Mouse (Mus musculus) CD4-positive, CD25-positive, alpha-beta regulatory T cell, adult 2 months (primary cell): ENCODE results near the gene Kcnmb2.
A peak's percentile ranks its signal among the peaks of the same experiment; 100 is the strongest.

Experiments
- DNase-seq: peaks from one replicate; pipeline ENCODE4 v3.0.0-alpha.2; 2012; ENCODE audit warnings: low read depth, low spot score

Kcnmb2 gene

DNA sequence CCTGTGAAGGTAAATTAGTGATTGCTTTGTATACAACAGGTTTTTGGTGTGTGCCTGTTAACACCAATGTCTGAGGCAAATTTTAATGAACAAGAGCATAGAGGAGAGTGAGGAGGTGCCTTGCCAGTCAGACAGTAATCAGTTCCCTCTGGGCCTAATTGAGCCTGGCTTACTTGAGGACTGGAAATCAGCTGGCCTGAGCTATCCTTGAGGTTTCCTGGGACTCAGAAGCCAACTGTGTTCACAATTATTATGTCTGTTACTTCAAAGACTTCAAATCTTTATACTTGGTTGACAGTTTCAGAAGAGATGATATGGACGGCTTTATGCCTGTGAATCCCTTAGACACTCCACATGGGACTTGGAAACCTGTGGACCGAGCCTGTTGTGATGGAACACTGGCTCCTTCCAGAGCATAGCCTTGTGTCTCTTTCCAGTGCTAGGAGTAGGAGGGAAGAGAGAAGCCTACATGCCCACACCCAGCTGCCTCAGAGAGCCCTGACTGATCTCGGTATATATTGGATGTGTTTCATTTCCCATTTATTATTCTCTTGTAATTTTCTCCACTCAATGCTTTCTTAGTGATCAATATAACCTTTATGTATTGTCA is 230.2 kb downstream of the Kcnmb2 start:
- no peak for DNase-seq

GRCm38 (mm10) chr3:32144194-32144593 is 241.9 kb downstream of the Kcnmb2 start:
- DNase-seq = no peak

- no peak for DNase-seq
Observed at GRCm38 (mm10) chr3:32144655-32145054, 242.3 kb downstream of the Kcnmb2 start.

DNA sequence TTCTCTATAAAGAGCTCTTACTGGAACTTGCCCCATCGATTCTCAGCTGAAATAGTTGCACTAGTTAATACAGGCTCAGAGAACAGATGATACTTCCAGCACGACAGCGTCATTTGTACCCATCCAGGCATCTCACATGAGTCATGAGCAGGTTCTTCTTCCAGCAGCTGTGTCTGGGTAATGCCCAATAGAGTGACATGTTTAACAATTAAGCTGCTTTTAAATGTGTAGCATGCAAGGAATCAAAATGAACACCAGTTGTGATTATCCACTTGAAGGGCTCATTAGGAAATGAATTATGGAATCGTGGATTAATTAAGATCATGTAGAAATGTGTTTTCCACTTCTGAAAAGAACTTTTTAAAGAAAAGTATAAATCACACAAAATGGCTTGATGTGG is 245.4 kb downstream of the Kcnmb2 start:
- DNase-seq = no peak

GRCm38 (mm10) chr3:32149851-32150570 is 247.7 kb downstream of the Kcnmb2 start:
- no peak for DNase-seq

DNA sequence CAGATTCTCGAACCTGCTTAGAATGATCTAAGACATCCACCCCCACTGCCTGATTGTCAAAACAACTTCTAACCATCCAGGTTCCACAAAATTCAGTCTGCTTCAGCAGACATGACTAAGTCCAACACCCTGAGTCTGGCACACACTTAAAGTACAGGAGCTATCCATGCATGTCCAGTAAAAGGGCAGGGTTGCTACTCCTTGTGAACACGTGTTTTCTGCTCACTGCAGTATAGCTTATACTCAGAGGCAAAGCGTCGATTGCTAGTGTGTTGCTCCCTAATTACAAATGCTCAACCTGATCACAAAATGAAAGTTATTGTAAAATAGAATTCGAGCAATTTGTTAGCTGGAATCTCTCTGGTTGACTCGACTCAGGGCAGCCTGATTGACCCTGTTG is 278.2 kb downstream of the Kcnmb2 start:
- no peak for DNase-seq

DNA sequence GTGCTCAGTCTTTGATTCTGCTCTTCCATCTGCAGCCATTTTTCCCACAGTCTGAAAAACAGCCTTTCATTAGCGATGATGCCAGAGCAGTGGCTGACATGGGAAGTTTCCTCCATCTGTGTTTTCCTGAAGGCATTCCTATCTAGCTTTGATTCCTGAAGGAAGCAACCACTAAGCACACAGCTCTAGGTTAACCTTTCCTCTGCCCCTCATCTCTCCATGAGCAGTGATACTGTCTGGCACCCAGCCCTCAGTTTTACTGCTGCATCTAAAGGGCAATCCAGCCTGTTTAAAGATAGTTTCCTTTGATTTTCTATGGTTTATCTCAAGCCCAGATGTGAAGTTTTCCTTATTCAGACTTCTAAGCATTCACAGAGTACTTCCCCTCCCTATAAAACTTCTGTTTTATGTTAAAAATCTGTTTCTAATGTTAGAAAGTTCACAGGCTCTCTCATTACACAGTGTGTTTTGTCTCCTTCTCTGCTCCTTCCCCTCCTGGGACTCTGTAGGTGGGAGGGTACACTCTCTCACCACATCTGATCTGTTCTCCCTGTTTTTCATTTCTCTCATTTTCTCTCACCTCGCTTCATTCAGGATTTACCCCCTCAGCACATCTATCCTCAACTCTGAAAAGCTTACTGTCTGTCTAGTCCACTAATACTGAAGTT is 283.7 kb downstream of the Kcnmb2 start:
- DNase-seq = no peak

GRCm38 (mm10) chr3:32188521-32188920 is 286.2 kb downstream of the Kcnmb2 start:
- DNase-seq = peak; percentile 12

DNA sequence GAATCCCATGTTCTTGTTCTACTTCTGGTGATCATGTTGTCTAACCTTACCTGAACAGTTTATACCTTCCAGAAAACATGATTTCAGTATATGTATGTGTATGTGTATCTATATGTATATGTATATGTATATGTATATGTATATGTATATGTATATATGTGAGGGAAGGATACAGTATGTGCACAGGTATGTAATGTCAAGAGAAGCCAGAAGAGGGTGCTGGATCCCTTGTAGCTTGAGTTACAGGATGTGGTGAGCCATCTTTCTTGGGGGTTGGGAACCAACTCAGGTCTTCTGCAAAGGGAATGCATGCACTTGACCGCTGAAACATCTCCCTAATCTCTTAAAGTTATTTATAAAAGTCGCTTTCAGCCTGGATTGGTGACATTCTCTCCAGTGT is 286.6 kb downstream of the Kcnmb2 start:
- no peak for DNase-seq

GRCm38 (mm10) chr3:32189956-32190355 is 287.6 kb downstream of the Kcnmb2 start:
- DNase-seq = no peak

DNA sequence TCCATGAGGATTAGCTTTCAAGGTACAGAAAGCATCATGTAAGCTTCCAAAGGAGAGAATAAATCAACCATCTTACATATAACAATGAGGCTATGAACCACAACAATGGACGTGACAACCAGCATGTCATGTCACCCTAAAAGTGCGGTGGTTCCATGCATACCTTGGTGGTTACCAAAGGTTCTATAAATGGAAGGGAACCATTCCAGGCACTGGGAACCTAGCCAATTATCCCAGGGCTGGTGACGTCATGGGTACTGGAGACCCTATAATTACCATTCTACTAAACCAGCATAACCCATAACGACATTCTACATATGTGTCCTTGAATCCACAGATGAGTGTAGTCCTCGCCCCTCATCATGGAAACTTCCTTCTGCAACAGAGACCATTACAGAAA is 291.7 kb downstream of the Kcnmb2 start:
- no peak for DNase-seq

DNA sequence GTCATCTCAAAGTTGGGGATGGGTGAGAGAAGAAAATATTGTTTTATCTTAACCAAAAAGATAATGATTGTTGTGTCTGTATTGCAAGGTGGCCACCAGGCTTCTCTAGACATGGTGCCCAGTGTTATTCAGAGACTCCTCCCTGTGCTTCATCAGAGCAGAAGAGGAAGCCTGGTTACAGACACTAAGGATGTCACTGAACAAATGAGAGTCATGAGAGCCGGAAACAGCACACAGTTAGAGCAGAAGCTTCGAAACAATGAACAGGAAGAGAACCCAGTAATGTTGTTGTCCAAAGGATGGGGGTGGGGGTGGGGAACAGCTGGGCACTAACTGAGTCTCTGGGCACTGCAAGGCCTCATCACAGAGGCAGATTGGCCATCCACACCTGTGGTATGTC is 324.4 kb downstream of the Kcnmb2 start:
- no peak for DNase-seq

- DNase-seq = no peak
Observed at GRCm38 (mm10) chr3:32236766-32237165, 334.5 kb downstream of the Kcnmb2 start.
